Mouse (Mus musculus) stomach, embryonic 15.5 days (tissue): Measurements from ENCODE around the gene Pnlip. TPM values are rescaled to one million over a fixed set of nuclear protein-coding genes. Genes with fewer than 3 reads are reported as not detected.

ENCODE experiments used
- ATAC-seq: fragments of 200-750 bp; cut with Nextera tagmentation; 2 replicates; pipeline ENCODE4 v1.8.0; 2017; ENCODE audit warnings: low read depth, moderate number of reproducible peaks, moderate TSS enrichment; ENCODE audit not compliant: insufficient read depth, low FRiP score
- H3K27ac ChIP-seq: fragments of 300-500 bp; sonication (generic); 2 replicates; pipeline ENCODE4 v1.5.1; 2015; ENCODE audit warnings: mild to moderate bottlenecking, inconsistent platforms
- H3K27me3 ChIP-seq: fragments of 300-500 bp; sonication (generic); replicated peaks from 2 replicates; pipeline ENCODE4 v1.6.1; 2015; ENCODE audit warnings: inconsistent platforms
- H3K36me3 ChIP-seq: fragments of 300-500 bp; sonication (generic); 2 replicates; pipeline ENCODE4 v1.6.1; 2015; ENCODE audit warnings: inconsistent platforms
- H3K4me1 ChIP-seq: fragments of 300-500 bp; sonication (generic); 2 replicates; pipeline ENCODE4 v1.6.1; 2015; ENCODE audit warnings: inconsistent platforms
- H3K4me2 ChIP-seq: fragments of 300-500 bp; sonication (generic); 2 replicates; pipeline ENCODE4 v1.6.1; 2015; ENCODE audit warnings: mild to moderate bottlenecking, inconsistent platforms
- H3K4me3 ChIP-seq: fragments of 300-500 bp; sonication (generic); replicated peaks from 2 replicates; pipeline ENCODE4 v1.5.1; 2015; ENCODE audit warnings: inconsistent platforms
- H3K9ac ChIP-seq: fragments of 300-500 bp; sonication (generic); 2 replicates; pipeline ENCODE4 v1.6.1; 2015; ENCODE audit warnings: inconsistent platforms
- H3K9me3 ChIP-seq: fragments of 300-500 bp; sonication (generic); 2 replicates; pipeline ENCODE4 v1.6.1; 2016; ENCODE audit warnings: inconsistent platforms
- WGBS: fragments of 180-500 bp; shearing (Covaris S2); methylation state at CpG from one replicate; pipeline ENCODE4 v1.1.7; 2015; 5-methylcytosine and 5-hydroxymethylcytosine counted together
- polyA plus RNA-seq: library from polyadenylated mRNA; unstranded; fragments of >200 nt; fragmentation: Nextera tagmentation; extraction: Ambion mirVana; gene quantifications from 2 replicates; pipeline ENCODE4 v1.2.1, GENCODE M21; 2015

Pnlip gene
- polyA plus RNA-seq: 0.42 and 0.88 TPM in 2 replicates

- Histone ChIP-seq H3K4me2 (no peak within 1 kb of the TSS), H3K27ac (no peak within 1 kb of the TSS), H3K27me3 (no peaks in the 10 kb centered on the region), H3K9ac (no peak within 1 kb of the TSS), H3K4me1 (no peaks in the 10 kb centered on the region), H3K9me3 (no peaks in the 10 kb centered on the region), H3K4me3 (no peak within 1 kb of the TSS), H3K36me3 (no peaks in the 10 kb centered on the region)
- WGBS: 62% methylated on average over 5 of the region's 5 CpGs
- no peak for ATAC-seq
Measured at GRCm38 (mm10) chr19:58652198-58652597, at the start of gene Pnlip. TSS of gene Pnlip (plus strand) at chr19:58652498.

DNA sequence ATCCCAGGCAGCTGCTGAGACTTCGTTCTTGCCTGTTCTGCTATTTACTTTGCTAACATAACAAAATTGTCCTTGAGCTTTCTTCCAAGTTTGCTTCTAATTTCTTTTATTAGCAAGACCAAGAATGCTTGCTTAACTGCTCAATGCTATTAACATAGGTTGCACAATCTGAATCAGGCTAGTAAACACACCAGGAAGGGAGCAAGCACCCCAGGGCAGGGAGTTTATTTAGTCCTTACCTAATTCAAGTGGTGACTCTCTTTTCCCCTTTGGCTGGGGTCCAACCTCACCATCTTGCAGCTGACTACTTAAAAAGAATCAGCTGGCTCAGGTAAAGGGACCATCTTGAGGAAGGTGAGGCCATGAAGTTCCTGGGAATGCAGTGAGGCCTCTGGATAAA is 42.6 kb upstream of the Pnlip start:
- H3K27me3 ChIP-seq: no peaks in the 10 kb centered on the region
- H3K4me2 ChIP-seq: no peak overlapping the region
- no peaks in the 10 kb centered on the region for H3K36me3 ChIP-seq
- WGBS: 34% methylated on average over 1 of the region's 1 CpGs
- H3K27ac ChIP-seq: no peak overlapping the region
- no peaks in the 10 kb centered on the region for H3K9me3 ChIP-seq
- no peak for ATAC-seq
- no peaks in the 10 kb centered on the region for H3K4me1 ChIP-seq
- H3K9ac ChIP-seq: no peak overlapping the region
- no peak overlapping the region for H3K4me3 ChIP-seq

- Histone ChIP-seq H3K9ac (no peak overlapping the region), H3K9me3 (no peaks in the 10 kb centered on the region), H3K27ac (peak overlapping the region; percentile 51; the same call in 1 of the 2 replicates), H3K27me3 (no peaks in the 10 kb centered on the region), H3K36me3 (no peaks in the 10 kb centered on the region), H3K4me2 (no peak overlapping the region), H3K4me3 (no peak overlapping the region), H3K4me1 (no peaks in the 10 kb centered on the region)
- ATAC-seq: peak; percentile 87
- 47% methylated on average over 3 of the region's 3 CpGs for WGBS
Measured at GRCm38 (mm10) chr19:58612745-58613144, 39.6 kb upstream of the Pnlip start.

- Histone ChIP-seq H3K27me3 (no peaks in the 10 kb centered on the region), H3K4me2 (no peak overlapping the region), H3K4me3 (no peak overlapping the region), H3K36me3 (no peaks in the 10 kb centered on the region), H3K4me1 (no peaks in the 10 kb centered on the region), H3K9ac (no peak overlapping the region), H3K9me3 (no peaks in the 10 kb centered on the region), H3K27ac (peak overlapping the region; percentile 65; the same call in 1 of the 2 replicates)
- WGBS: 46% methylated on average over 7 of the region's 7 CpGs
- peak; percentile 70 for ATAC-seq
Measured at GRCm38 (mm10) chr19:58616606-58617005, 35.7 kb upstream of the Pnlip start.

DNA sequence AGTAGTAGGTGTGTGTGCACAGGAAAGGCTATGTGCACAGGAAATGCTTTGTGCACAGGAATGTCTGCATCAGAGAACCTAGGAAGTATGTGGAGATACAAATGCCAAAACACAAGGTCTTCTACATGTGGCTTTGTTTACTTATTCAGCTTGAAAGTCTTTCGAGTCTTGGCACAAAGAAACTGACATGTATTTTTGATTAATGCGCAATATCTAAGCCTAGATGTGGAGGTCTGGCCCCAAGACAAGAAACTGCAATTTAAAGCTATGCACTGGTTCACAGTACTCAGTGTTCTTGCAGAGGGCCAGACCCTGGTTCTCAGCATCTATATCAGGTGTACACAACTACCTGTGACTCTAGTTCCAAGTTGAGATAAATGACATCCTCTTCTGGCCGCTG is 31.6 kb upstream of the Pnlip start:
- WGBS: 69% methylated on average over 3 of the region's 3 CpGs
- H3K27ac ChIP-seq: no peak overlapping the region
- no peaks in the 10 kb centered on the region for H3K36me3 ChIP-seq
- no peaks in the 10 kb centered on the region for H3K27me3 ChIP-seq
- H3K4me3 ChIP-seq: no peak overlapping the region
- no peak overlapping the region for H3K4me2 ChIP-seq
- no peaks in the 10 kb centered on the region for H3K4me1 ChIP-seq
- no peaks in the 10 kb centered on the region for H3K9me3 ChIP-seq
- no peak for ATAC-seq
- H3K9ac ChIP-seq: no peak overlapping the region

DNA sequence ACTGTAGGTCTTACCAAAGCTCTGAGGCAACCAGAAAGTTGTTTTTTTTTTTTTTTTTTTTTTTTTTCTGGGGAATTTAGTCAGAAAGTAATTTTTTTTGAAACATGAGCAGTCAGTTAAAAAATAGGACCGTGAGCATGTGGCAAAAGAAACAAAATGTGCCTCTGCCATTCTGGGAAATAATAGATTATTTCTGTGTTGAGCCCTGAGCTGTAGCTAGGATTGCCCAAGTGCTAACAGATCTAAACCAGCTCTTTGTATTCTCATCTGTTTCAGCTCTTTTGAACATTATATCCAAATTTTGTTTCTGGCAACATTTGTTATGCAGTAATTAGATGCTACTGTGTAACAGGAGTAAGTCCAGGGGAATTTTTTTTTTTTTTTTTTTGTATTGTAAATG is 30.7 kb upstream of the Pnlip start:
- no peak overlapping the region for H3K4me2 ChIP-seq
- no peak overlapping the region for H3K4me3 ChIP-seq
- H3K9me3 ChIP-seq: no peaks in the 10 kb centered on the region
- ATAC-seq: no peak
- no peak overlapping the region for H3K9ac ChIP-seq
- no peaks in the 10 kb centered on the region for H3K27me3 ChIP-seq
- 83% methylated on average over 1 of the region's 1 CpGs for WGBS
- no peaks in the 10 kb centered on the region for H3K36me3 ChIP-seq
- no peak overlapping the region for H3K27ac ChIP-seq
- no peaks in the 10 kb centered on the region for H3K4me1 ChIP-seq

GRCm38 (mm10) chr19:58624799-58625198 is 27.5 kb upstream of the Pnlip start:
- H3K9me3 ChIP-seq: no peaks in the 10 kb centered on the region
- no peak; the same call in 1 of the 2 replicates for ATAC-seq
- WGBS: 52% methylated on average over 4 of the region's 4 CpGs

DNA sequence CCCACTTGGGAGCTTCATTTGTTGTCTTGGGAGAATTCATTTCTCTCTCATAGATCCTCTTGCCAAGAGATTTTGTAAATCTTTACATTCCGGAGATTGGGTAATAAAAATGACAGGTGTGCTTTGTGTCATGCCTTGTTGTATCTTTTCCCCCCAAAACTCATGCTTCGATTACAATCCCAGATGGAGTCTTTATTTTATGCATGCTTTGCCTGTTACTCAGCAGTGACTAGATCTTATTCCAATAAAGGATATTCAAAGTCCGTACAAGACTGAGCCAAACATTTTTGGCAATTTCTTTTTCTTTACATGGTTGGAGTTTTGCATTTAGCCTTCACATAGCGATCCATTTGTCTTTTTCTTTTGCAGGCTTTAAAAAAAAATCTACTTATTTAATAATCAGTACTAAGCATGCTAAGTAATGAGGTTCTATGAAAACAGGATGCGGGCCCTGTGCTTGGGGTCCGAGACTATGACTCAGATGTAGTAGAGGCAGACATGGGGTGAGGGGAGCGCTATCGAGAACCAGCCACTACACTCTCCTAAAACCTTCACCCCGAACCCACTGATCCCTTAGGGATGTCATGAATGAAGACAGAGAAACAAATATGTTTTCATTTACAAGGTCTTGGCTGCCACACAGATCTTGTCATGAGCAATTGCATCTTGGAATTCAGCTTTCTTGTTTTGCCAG is 26.9 kb upstream of the Pnlip start:
- Histone ChIP-seq H3K4me3 (no peak overlapping the region), H3K27me3 (no peaks in the 10 kb centered on the region), H3K4me1 (no peaks in the 10 kb centered on the region), H3K9me3 (no peaks in the 10 kb centered on the region), H3K27ac (no peak overlapping the region), H3K36me3 (no peaks in the 10 kb centered on the region), H3K4me2 (no peak overlapping the region), H3K9ac (no peak overlapping the region)
- whole genome bisulfite sequencing: 72% methylated on average over 9 of the region's 9 CpGs
- no peak for ATAC-seq

More at GRCm38 (mm10) chr19:58624799-58625198, 27.5 kb upstream of the Pnlip start:
- no peak overlapping the region for H3K27ac ChIP-seq
- H3K4me3 ChIP-seq: no peak overlapping the region
- no peak overlapping the region for H3K9ac ChIP-seq
- H3K4me1 ChIP-seq: no peaks in the 10 kb centered on the region
- H3K27me3 ChIP-seq: no peaks in the 10 kb centered on the region
- no peak overlapping the region for H3K4me2 ChIP-seq
- no peaks in the 10 kb centered on the region for H3K36me3 ChIP-seq

DNA sequence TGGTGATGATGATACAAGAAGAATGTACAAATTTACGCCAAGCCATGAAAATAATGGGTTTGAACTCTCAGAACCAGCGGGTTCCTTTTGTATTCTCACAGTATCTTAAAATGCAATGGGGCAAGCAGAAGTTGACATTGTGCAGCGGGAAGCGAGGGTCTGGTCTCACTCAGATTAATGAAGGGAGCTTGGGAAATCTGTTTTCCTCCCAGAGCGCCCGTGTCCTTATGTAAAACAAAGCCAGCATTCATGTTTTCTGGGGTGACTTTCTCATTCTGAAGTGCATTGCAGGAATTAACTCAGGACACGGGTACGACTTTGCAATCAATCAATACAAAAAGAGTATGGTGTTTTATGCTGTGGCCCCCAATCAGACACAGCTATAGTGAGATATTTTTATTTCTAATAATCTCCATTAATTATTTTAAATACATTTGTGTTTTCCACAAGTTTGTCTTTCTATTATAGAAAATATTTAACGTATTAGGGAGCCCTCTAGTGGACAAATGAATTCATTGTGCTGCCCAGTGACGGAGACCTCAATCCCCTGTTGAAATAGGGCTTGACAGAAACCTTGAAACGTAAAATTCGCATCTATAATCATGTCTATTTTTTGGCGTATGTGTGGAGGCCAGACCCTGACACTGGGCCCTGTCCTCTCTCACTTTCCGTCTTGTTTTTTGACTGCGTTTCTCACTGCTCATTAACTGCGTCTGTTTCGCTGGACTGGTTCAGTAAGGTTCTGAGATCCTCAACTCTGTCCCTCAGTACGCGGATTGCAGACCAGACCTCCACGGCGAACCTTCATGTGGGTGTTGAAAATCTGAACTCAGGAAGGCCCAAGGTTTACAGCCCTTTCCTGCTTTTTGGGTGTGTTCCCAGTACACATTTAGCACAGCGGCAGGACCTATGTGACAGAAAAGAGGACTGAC is 24.6 kb upstream of the Pnlip start:
- 0 out of 2 replicates have a peak, but pooled peaks have one; percentile 10 for ATAC-seq
- 0 out of 2 replicates have a peak overlapping the region, but pooled peaks have one; percentile 21 for H3K27ac ChIP-seq
- 34% methylated on average over 22 of the region's 22 CpGs for WGBS
- no peaks in the 10 kb centered on the region for H3K27me3 ChIP-seq
- H3K9me3 ChIP-seq: no peaks in the 10 kb centered on the region
- H3K9ac ChIP-seq: no peak overlapping the region
- H3K36me3 ChIP-seq: no peaks in the 10 kb centered on the region
- peak overlapping the region; percentile 30; the same call in 1 of the 2 replicates for H3K4me2 ChIP-seq
- H3K4me1 ChIP-seq: no peaks in the 10 kb centered on the region
- no peak overlapping the region for H3K4me3 ChIP-seq

DNA sequence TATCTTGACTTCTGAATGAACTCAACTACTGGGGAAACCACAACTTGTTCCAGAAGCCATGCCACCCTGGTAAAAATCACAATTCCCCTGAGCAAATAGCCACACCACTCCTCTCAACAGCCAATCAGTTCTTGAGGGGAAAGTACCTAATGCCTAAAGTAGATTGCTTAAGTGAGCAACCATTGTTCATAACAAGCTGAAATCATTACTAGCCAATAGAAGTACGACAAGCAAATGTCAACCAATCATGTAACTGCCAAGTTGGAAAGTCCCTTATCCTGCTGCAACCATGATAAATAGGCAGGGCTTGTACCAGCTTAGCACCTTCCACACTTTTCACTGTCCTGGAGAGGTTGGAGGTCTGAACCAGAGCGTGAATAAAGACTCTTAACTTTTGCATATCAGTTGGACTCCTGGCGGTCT is 22.9 kb upstream of the Pnlip start:
- no peak overlapping the region for H3K27ac ChIP-seq
- no peaks in the 10 kb centered on the region for H3K4me1 ChIP-seq
- H3K9me3 ChIP-seq: no peaks in the 10 kb centered on the region
- H3K4me2 ChIP-seq: no peak overlapping the region
- no peak overlapping the region for H3K9ac ChIP-seq
- H3K27me3 ChIP-seq: no peaks in the 10 kb centered on the region
- no peaks in the 10 kb centered on the region for H3K36me3 ChIP-seq
- 82% methylated on average over 3 of the region's 3 CpGs for WGBS
- ATAC-seq: no peak
- H3K4me3 ChIP-seq: no peak overlapping the region

GRCm38 (mm10) chr19:58650036-58650435 is 2.3 kb upstream of the Pnlip start:
- 70% methylated on average over 5 of the region's 5 CpGs for WGBS
- H3K9ac ChIP-seq: no peak overlapping the region
- H3K27me3 ChIP-seq: no peaks in the 10 kb centered on the region
- no peak overlapping the region for H3K4me3 ChIP-seq
- no peak overlapping the region for H3K4me2 ChIP-seq
- ATAC-seq: no peak
- no peak overlapping the region for H3K27ac ChIP-seq
- no peaks in the 10 kb centered on the region for H3K36me3 ChIP-seq
- no peaks in the 10 kb centered on the region for H3K9me3 ChIP-seq
- no peaks in the 10 kb centered on the region for H3K4me1 ChIP-seq

GRCm38 (mm10) chr19:58662098-58662497 is 9.8 kb downstream of the Pnlip start:
- no peaks in the 10 kb centered on the region for H3K4me1 ChIP-seq
- H3K27me3 ChIP-seq: no peaks in the 10 kb centered on the region
- WGBS: 61% methylated on average over 4 of the region's 4 CpGs
- H3K4me3 ChIP-seq: no peak overlapping the region
- no peak for ATAC-seq
- no peaks in the 10 kb centered on the region for H3K36me3 ChIP-seq
- no peaks in the 10 kb centered on the region for H3K9me3 ChIP-seq
- H3K27ac ChIP-seq: no peak overlapping the region
- no peak overlapping the region for H3K9ac ChIP-seq
- no peak overlapping the region for H3K4me2 ChIP-seq
